Mouse (Mus musculus) E14TG2a.4 (cell line): ENCODE results near the gene Upb1.

ENCODE experiments used
- CTCF ChIP-seq: conservative IDR thresholded peaks from 2 replicates; pipeline ENCODE4 v1.5.1; 2014; ENCODE audit warnings: low read length
- NANOG ChIP-seq: IDR thresholded peaks from 2 replicates; pipeline ENCODE4 v1.6.1; 2014; ENCODE audit warnings: borderline replicate concordance, low read length, mixed read lengths
- POU5F1 ChIP-seq: IDR thresholded peaks from 2 replicates; pipeline ENCODE4 v1.6.1; 2014; ENCODE audit warnings: low read length, borderline replicate concordance

- TF ChIP-seq CTCF (no peak), NANOG (no peak), POU5F1 (no peak)
These were observed 44.1 kb downstream of the Upb1 start for GRCm38 (mm10) chr10:75445030-75445429.
